ENCODE assay signal across 31 mouse cellular contexts in genomic region chr11:96442468-96442867, GRCm38 (mm10). TPM values are rescaled to one million over a fixed set of nuclear protein-coding genes. Genes with fewer than 3 reads are reported as not detected.
DNase-seq lines count a peak whose midpoint lies in the region; TF ChIP-seq lines count a peak whose summit lies in the region.
"Had no signal": no experiment of that assay in that cellular context is flagged by ENCODE, and none has a peak within 500 bp of the region (broad histone marks: within the 10 kb centered on the region; RNA-seq: fewer than 3 reads in every experiment).

No protein-coding gene starts in this region.

- no peak for TF ChIP-seq CTCF in thymus, adult 2 months (IDR thresholded peaks at IDR 0.05; ENCODE audit: borderline replicate concordance, control insufficient read depth, extremely low read depth, insufficient read depth, low read length, poor library complexity)
- TF ChIP-seq CTCF in layer of hippocampus, adult 2 months (conservative IDR thresholded peaks at IDR 0.05): no peak

- DNase-seq in thymus, adult 2 months: peak; percentile 44
- DNase-seq in thymus, adult 18-20 months: no peak
- peak; percentile 53 for DNase-seq in thymus, postnatal 0 days (ENCODE audit: low spot score)
- peak; percentile 53 to 67 for DNase-seq in thymus, postnatal 36 days
- no peak for DNase-seq in right cerebral cortex, postnatal 36 days (ENCODE audit: low spot score in 2 of 2)
- no peak for DNase-seq in layer of hippocampus, adult 2 months (ENCODE audit: low spot score in 2 of 2)
- DNase-seq in natural killer cell, adult 2 months (ENCODE audit: low spot score in 2 of 2): no peak
- DNase-seq: adrenal gland, adult 8-10 months; adrenal gland, postnatal 25 days; B cell, adult 2 months; cerebellum, adult 11-12 months; cerebellum, adult 8-10 months; cerebellum, postnatal 10 days; cerebellum, postnatal 36 days; embryo, embryonic 11 days; gastrocnemius, postnatal 25 days; heart, adult 18-20 months; heart, postnatal 14 days; heart, postnatal 4 days had no signal

- no peaks in the 10 kb centered on the region for H3K27me3 ChIP-seq in thymus, adult 2 months (ENCODE audit: control insufficient read depth, insufficient read depth, low read length)
- H3K27me3 ChIP-seq: Patski had no signal

- peak overlapping the region; percentile 65 for H3K27ac ChIP-seq in thymus, adult 2 months (ENCODE audit: control insufficient read depth, insufficient read depth, low read length)
- no peak overlapping the region for H3K27ac ChIP-seq in layer of hippocampus, adult 2 months
- H3K27ac ChIP-seq: embryonic facial prominence, embryonic 10.5 days; embryonic facial prominence, embryonic 13.5 days; forebrain, embryonic 12.5 days; forebrain, embryonic 15.5 days; heart, embryonic 10.5 days; heart, embryonic 13.5 days; hindbrain, embryonic 14.5 days; hindbrain, postnatal 0 days had no signal

- H3K4me1 ChIP-seq in thymus, adult 2 months (replicated peaks; ENCODE audit: control insufficient read depth, insufficient read depth, low read length): peaks cover 33% of the 10 kb centered on the region
- H3K4me1 ChIP-seq: heart, embryonic 10.5 days; heart, embryonic 13.5 days had no signal

- no peak overlapping the region for H3K4me3 ChIP-seq in thymus, adult 2 months (ENCODE audit: control insufficient read depth, insufficient read depth, low read length)
- no peak overlapping the region for H3K4me3 ChIP-seq in layer of hippocampus, adult 2 months
- H3K4me3 ChIP-seq: embryonic facial prominence, embryonic 10.5 days; embryonic facial prominence, embryonic 13.5 days; erythroblast, embryonic 14.5 days; forebrain, embryonic 12.5 days; forebrain, embryonic 15.5 days; heart, embryonic 10.5 days; heart, embryonic 13.5 days had no signal

- WGBS in thymus, adult 2 months: 32% methylated on average over 5 of the region's 5 CpGs

- no peaks in the 10 kb centered on the region for H3K36me3 ChIP-seq in thymus, adult 2 months (ENCODE audit: control insufficient read depth, insufficient read depth, low read length)
- H3K36me3 ChIP-seq: embryonic facial prominence, embryonic 10.5 days; embryonic facial prominence, embryonic 13.5 days; forebrain, embryonic 12.5 days; forebrain, embryonic 15.5 days; G1E; heart, embryonic 10.5 days; heart, embryonic 13.5 days had no signal

- no peak for TF ChIP-seq POLR2A in thymus, adult 2 months (IDR thresholded peaks at IDR 0.05; ENCODE audit: control insufficient read depth, extremely low read depth, insufficient read depth, low read length, poor library complexity)

RNA-seq across cellular contexts. Expression of gene Skap1, which starts 21.9 kb away (rescaled TPM):
- polyA plus RNA-seq in thymus, adult 2 months (2012; rRNA removed): 183 and 205 TPM in 2 replicates
- 376 and 450 TPM in 2 replicates for polyA plus RNA-seq in thymus, postnatal 0 days (2015; fragmentation: Nextera tagmentation; extraction: Ambion mirVana)
- total RNA-seq in layer of hippocampus, adult 2 months (2021): 1 to 10 TPM; 1.0 to 1.2 TPM
- total RNA-seq: CH12.LX had no signal
- polyA plus RNA-seq: erythroblast, embryonic 14.5 days; G1E had no signal

Comparison
In these comparisons a context has a peak if more than half of its experiments do, and no peak if none do; other contexts are left out.
1. DNase-seq: peak in thymus, adult 2 months (single experiment), thymus, postnatal 0 days (single experiment) and thymus, postnatal 36 days (2 of 2); none in thymus, adult 18-20 months (0 of 2), right cerebral cortex, postnatal 36 days (0 of 2), layer of hippocampus, adult 2 months (0 of 2) and natural killer cell, adult 2 months (0 of 2).